ENCODE assay signal across 13 mouse cellular contexts in the genomic region with DNA sequence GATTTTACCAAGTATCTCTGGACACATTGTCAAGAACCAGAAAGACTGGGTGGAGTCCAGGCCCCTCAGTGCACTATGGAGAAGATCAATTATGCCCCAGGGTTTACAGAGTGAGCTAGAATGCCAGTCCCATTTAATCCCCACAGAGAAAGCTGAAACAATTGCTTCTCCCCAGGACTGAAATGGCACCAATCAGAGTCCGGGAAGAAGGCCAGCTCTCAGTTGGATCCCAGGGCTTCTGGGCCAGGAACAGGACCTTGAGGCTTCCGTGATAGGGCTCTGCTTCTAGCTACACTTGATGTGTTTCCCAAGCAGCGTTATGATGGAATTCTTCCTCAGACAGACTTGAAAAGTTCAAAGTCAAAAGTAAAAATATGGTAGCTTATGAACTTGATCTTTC. TPM values are rescaled to one million over a fixed set of nuclear protein-coding genes. Genes with fewer than 3 reads are reported as not detected.
DNase-seq lines count a peak whose midpoint lies in the region; ATAC-seq lines count a peak whose summit lies in the region.
"Had no signal": no experiment of that assay in that cellular context is flagged by ENCODE, and none has a peak within 500 bp of the region (broad histone marks: within the 10 kb centered on the region; RNA-seq: fewer than 3 reads in every experiment).

No protein-coding gene starts in this region.

- no peak overlapping the region for H3K4me2 ChIP-seq in heart, embryonic 11.5 days
- H3K4me2 ChIP-seq: embryonic facial prominence, embryonic 12.5 days had no signal

- no peaks in the 10 kb centered on the region for H3K9me3 ChIP-seq in heart, embryonic 11.5 days (replicated peaks; ENCODE audit: control insufficient read depth, low read length)
- H3K9me3 ChIP-seq in limb, embryonic 10.5 days (replicated peaks) = no peaks in the 10 kb centered on the region
- H3K9me3 ChIP-seq: embryonic facial prominence, embryonic 12.5 days had no signal

- WGBS in heart, embryonic 11.5 days (ENCODE audit: insufficient replicate concordance) = 74% methylated on average over 3 of the region's 3 CpGs
- WGBS in limb, embryonic 10.5 days = 76% methylated on average over 3 of the region's 3 CpGs

- no peak overlapping the region for H3K27ac ChIP-seq in heart, embryonic 11.5 days (ENCODE audit: low read depth, low read length)
- H3K27ac ChIP-seq in limb, embryonic 10.5 days = no peak overlapping the region
- H3K27ac ChIP-seq: embryonic facial prominence, embryonic 12.5 days had no signal

- no peak overlapping the region for H3K4me3 ChIP-seq in heart, embryonic 11.5 days (ENCODE audit: low read depth, low read length)
- no peak overlapping the region for H3K4me3 ChIP-seq in limb, embryonic 10.5 days
- H3K4me3 ChIP-seq: embryonic facial prominence, embryonic 12.5 days had no signal

- no peaks in the 10 kb centered on the region for H3K27me3 ChIP-seq in heart, embryonic 11.5 days (ENCODE audit: control insufficient read depth, insufficient read depth, low read length)
- H3K27me3 ChIP-seq in limb, embryonic 10.5 days (ENCODE audit: low read depth, poor library complexity, severe bottlenecking) = no peaks in the 10 kb centered on the region
- H3K27me3 ChIP-seq: embryonic facial prominence, embryonic 12.5 days had no signal

- no peaks in the 10 kb centered on the region for H3K36me3 ChIP-seq in heart, embryonic 11.5 days (ENCODE audit: control insufficient read depth, insufficient read depth, low read length)
- H3K36me3 ChIP-seq in limb, embryonic 10.5 days = no peaks in the 10 kb centered on the region
- H3K36me3 ChIP-seq: embryonic facial prominence, embryonic 12.5 days had no signal

- H3K9ac ChIP-seq in heart, embryonic 11.5 days (ENCODE audit: low read depth, low read length) = no peak overlapping the region
- H3K9ac ChIP-seq: embryonic facial prominence, embryonic 12.5 days; liver, postnatal 0 days had no signal

- H3K4me1 ChIP-seq in heart, embryonic 11.5 days (ENCODE audit: control insufficient read depth, insufficient read depth, low read length) = no peaks in the 10 kb centered on the region
- H3K4me1 ChIP-seq in limb, embryonic 10.5 days = peaks cover 6% of the 10 kb centered on the region
- H3K4me1 ChIP-seq: embryonic facial prominence, embryonic 12.5 days had no signal

- DNase-seq in heart, adult 11 months = peak; percentile 85
- DNase-seq in adrenal gland, postnatal 14 days = peak; percentile 66
- peak; percentile 85 for DNase-seq in cerebellum, adult 9-10 months
- DNase-seq in layer of hippocampus, postnatal 36 days = peak; percentile 47 to 65
- DNase-seq in limb, embryonic 10.5 days (ENCODE audit: low spot score) = no peak
- no peak for DNase-seq in MN1 (ENCODE audit: low spot score)
- DNase-seq: liver, postnatal 0 days; midbrain, embryonic 14.5 days had no signal

- no peak for ATAC-seq in heart, embryonic 11.5 days (replicated peaks; ENCODE audit: insufficient number of reproducible peaks, low FRiP score, low TSS enrichment)
- ATAC-seq in granulocyte monocyte progenitor cell, adult 5-6 weeks (replicated peaks; ENCODE audit: poor library complexity, severe bottlenecking) = no peak
- ATAC-seq: intestine, postnatal 0 days; liver, postnatal 0 days had no signal

RNA-seq across cellular contexts. Expression of a gene that starts 18.2 kb away (rescaled TPM):
- 13.3 and 32.3 TPM in 2 replicates for polyA plus RNA-seq in heart, embryonic 11.5 days (2014; fragmentation: Nextera tagmentation; extraction: Ambion mirVana)
- 96.7 and 105 TPM in 2 replicates for total RNA-seq in adrenal gland, postnatal 14 days (2021)
- 100 to 1,000 TPM; 137 to 166 TPM for total RNA-seq in layer of hippocampus, postnatal 36 days (2021)
- polyA plus RNA-seq in limb, embryonic 10.5 days (2016; fragmentation: Nextera tagmentation; extraction: Ambion mirVana) = 18.9 and 24.0 TPM in 2 replicates
- total RNA-seq in granulocyte monocyte progenitor cell, adult 5-6 weeks (2014; fragmentation: Nextera tagmentation) = not detected in 2 replicates
- 0.05 and 1.2 TPM in 2 replicates for total RNA-seq in granulocyte monocyte progenitor cell, adult 5-6 weeks (2017)
- total RNA-seq: CH12.LX had no signal

Comparison
In these comparisons a context has a peak if more than half of its experiments do, and no peak if none do; other contexts are left out.
1. DNase-seq: peak in heart, adult 11 months (single experiment), adrenal gland, postnatal 14 days (single experiment), cerebellum, adult 9-10 months (single experiment) and layer of hippocampus, postnatal 36 days (2 of 2); none in limb, embryonic 10.5 days (single experiment) and MN1 (single experiment).
2. RNA of a gene that starts 18.2 kb away (total RNA-seq): 137 to 166 TPM in layer of hippocampus, postnatal 36 days and 96.7 to 105 TPM in adrenal gland, postnatal 14 days; 0.05 to 1.2 TPM in granulocyte monocyte progenitor cell, adult 5-6 weeks; every median in the first group is over 10 times any median in the second.